Mouse (Mus musculus) adrenal gland, postnatal 36 days (tissue): ENCODE results near the gene Syde1. TPM values are rescaled to one million over a fixed set of nuclear protein-coding genes. Genes with fewer than 3 reads are reported as not detected.

Source experiments
- DNase-seq, 2 experiments: peaks; one replicate each; pipeline ENCODE4 v3.0.0; 2021; ENCODE audit warnings: mixed read lengths in 1 of 2
- total RNA-seq, 2 experiments: library from RNA; stranded (reverse); gene quantifications; 2 replicates each; pipeline ENCODE4 v1.2.3; 2021

Gene Syde1
- total RNA-seq, 2 experiments from 2014 or later: 39.0 to 49.0 TPM

DNA sequence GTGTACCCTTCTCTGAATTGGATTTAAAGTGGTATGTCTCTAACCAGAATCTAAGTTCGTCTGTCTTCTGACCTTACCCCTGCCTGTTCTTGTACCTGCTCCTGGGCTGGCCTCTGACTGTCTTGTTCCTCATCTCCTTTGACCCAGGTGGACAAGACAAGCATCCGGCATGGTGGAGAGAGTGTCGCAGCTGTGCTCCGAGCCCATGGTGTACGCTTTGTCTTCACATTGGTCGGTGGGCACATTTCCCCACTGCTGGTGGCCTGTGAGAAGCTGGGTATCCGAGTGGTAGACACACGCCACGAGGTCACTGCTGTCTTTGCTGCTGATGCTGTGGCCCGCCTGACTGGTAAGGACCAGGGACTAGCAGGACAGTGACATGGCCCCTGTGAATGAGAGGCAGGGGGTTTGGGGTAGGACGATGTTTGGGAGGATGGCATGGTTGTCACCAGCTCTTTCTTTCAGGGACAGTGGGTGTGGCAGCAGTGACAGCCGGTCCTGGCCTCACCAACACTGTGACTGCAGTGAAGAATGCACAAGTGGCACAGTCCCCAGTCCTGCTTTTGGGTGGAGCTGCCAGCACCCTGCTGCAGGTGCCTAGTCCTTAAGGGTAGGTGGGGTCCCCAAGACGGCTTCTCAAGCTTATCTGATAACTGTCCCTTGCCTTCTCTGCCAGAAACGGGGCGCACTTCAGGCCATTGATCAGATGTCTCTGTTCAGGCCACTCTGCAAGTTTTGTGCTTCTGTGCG, 15.2 kb downstream of the Syde1 start:
- no peak for DNase-seq

DNA sequence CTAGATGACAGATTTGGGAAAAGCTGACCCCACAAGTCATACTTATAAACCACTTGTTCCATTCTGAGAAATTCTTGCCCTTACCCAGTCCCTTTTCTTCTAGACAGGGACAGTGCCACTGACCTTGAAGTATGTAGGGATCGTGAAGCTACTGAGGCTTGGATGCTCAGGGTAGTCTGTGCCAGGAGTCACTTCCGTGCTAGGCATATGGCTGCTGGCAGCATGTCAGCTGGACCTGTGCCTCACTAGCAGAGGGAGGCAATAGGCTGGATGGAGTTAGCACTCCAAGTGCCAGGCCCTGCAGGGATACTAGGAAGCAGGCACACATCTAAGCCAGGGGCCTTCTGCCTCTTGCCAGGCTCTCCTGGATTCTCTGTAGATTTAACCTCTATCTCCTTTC, 16.1 kb downstream of the Syde1 start:
- DNase-seq: peak; percentile 53 to 72

DNA sequence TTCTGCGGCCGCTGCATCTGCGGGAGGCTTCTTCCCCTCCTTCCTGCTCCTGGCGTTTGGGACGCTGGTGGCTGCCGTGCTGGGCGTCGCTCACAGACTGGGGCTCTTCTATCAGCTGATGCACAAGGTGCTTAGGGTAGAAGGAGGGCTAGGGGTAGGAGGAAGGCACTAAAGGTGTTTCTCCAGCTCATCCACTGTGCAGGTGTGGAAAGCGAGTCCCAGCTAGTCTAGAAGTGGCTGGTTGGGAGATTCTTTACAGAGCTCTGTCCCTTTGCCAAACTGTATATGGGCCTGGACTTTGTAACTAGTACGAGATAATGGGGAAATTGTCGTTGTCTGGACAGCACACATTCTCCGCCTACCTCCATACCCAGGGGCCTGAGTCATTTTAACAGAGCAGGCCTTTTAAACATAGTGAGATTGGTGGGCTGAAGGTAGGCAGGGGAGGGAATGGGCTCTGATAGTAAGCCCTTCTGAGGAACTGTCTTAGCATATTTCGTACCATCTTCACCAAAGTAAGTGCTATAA, 16.6 kb downstream of the Syde1 start:
- peak in 1 of 2 experiments; percentile 15 for DNase-seq

DNA sequence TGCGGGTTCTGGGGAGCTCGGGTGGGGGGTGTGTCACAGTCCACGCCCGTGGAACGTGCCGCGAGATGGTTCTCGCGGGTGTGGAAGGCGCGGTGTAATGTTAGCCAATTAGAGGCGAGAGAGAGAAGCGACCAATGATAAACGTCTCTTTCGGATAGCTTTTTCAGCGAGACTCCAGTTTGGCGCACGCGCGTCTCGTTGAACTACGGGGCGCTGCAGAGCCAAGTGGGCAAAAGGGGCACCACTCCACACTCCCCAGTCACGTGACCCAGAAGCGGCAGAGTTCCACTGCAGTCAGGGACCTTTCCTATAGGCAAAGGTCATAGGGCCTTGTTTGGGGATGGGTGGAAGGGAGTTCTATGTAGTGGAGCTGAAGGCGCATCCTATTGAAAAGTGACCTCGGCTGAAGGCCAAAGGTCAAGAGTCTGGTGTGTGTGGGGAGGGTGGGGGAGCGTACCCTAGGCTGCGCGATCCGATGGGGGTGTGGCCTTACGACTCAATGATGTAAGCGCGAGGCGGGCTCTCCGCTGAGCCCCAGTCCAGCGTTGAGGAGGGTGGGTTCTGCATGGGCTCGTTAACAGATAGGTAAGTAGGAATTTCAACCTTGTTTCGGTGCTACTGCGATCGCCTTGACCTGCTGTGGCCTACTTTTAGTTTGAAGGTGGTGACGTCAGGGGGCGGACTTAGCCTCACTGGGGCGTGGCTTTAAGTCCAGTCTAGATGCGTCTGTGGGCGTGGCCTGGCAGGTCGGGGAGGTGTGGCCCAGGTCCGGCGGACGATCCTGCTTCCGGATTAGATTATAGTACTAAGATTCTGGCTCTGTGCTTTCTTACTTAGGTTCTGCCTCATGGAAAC, 17.3 kb downstream of the Syde1 start, which contains the start of gene Ilvbl:
Gene Ilvbl, plus strand, starts transcription at position 97 of the 855 bp plus-strand sequence.
- peak; percentile 96 for DNase-seq

DNA sequence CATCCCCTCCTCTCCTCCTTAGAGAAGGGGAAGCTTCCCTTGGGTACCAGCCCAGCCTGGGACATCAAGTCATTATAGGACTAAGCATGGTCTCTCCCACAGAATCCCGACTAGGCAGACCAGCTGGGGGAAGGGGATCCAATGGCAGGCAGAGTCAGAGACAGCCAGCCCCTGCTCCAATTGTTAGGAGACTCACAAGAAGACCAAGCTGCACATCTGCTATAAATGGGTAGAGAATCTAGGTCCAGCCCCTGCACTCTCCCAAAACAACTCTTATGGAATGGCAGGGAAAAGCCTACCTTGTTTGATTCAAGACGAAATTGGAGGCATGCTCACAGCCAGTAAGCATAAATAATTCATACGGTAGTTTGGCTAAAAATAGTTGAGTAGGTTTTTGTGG, 18.5 kb downstream of the Syde1 start:
- no peak for DNase-seq

DNA sequence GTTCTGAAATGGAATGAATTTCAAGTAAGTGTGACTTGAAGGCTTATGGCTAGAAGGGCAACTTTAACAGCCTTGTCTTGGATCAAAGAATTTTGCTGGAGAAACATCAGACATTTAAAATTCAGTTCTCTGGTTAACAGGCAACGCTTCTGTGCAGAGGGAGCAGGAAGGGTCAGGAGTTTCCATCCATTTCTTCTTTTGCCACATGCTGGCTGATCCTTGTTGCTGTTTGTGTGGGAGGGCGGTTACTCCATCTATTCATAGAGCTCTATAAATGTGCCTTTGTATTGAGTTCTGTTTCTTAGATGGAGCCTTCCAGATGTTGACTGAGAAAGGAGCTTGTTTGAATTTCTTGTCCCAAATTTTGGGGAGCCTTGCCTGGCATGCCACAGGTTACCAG, 20.9 kb downstream of the Syde1 start:
- no peak for DNase-seq

DNA sequence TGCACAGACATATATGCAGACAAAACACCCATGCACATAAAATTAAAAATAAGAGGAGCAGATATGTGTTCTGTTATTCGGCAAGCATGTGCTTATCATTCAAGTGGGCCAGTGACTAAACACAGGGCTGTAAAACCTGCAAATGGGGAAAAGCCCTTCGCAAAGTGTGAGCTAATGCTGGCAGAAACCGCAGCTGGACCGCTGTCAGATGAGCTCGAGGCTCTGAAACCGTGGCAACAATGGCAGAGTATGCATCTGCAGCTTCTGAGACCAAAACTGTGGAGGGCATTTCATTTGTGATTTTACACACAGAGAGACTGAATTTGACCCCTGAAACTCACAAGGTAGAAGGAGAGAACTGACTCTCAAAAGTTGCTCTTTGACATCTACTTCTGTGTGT, 21.3 kb downstream of the Syde1 start:
- DNase-seq: no peak

DNA sequence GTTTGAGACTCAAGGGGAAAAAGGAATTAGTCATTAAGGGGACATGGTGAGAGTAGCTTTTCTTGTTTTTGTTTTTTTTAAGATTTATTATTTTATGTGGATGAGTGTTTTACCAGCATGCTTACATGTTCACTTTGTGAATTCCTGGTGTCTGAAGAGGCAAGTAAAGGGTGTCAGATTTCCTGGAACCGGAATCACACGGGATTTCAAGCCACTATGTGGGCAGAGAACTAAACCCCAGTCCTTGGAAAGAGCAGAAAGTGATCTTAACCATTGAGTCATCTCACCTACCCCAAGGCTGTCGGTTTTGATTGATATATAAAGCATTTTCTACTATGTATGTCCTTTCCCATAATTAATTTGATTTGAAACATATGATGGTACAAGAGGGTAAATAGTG, 22.1 kb downstream of the Syde1 start:
- DNase-seq: no peak

DNA sequence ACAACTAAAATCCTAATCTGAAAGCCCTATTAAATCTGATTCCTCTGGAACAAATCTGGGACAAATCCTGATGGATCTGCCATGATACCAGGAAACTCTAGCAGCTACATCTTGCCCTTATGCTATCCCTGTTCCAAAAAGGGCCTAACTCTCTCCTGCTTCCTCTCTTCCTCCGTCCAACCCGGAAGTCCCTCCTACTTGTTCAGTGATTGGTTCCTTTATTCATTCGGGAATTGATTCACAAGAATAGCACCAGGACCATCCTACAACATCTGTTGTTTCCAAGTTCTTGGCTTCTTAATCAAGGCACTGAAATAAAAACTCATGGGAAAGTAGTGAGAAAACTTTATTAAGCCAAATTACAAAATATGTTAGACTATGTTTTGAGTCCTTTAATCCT, 22.6 kb downstream of the Syde1 start:
- no peak for DNase-seq

DNA sequence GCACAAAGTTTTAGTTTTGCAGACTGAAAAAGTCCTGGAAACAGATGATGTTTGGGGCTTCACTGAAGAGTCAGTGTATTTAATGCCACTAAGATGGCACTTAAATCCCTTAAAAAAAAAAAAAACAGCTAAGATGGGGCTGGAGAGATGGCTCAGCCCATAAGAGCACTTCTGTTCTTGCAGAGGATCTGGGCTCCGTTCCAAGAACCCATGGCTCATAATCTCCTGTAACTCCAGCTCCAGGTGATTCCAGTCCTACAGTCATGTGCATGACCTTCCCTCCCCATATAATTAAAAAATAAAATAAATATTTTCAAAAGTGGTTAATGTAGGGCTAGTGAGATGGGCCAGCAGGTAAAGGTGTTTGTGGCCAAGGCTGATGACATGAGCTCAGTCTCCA, 26.7 kb downstream of the Syde1 start:
- DNase-seq: no peak

DNA sequence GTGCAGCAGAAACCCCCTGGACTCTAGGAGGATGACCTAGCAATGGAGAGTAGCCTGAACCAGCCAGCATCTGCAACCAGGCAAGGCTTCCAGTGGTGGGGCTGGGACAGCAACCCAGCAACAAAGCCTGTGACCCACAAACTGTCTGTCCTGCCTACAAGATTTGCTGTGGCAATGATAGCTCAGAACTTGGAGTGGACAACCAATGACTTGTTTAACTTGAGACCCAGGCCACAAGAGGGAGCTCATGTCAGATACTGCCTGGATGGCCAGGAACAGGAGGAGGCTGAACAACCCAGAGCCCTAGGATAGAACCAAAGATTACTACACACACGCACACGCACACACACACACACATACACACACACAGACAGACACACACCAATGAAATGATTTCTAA, 50.8 kb downstream of the Syde1 start:
- DNase-seq: peak; percentile 28 to 50

Other genes starting within 250 kb of the Syde1 start
- 100 to 1,000 TPM; 293 to 406 TPM for gene Agpat3, start 239.5 kb downstream of the Syde1 start, total RNA-seq
- 100 to 1,000 TPM; 243 to 258 TPM for gene Rrp1, start 178.9 kb downstream of the Syde1 start, total RNA-seq
- 100 to 1,000 TPM; 268 to 380 TPM for gene Cstb, start 166.3 kb downstream of the Syde1 start, total RNA-seq
- 10 to 100 TPM; 26.4 to 27.3 TPM for gene Pdxk, start 127.0 kb downstream of the Syde1 start, total RNA-seq
- gene Olfr1358, start 74.5 kb downstream of the Syde1 start, total RNA-seq: not detected
- gene Ilvbl, start 17.6 kb downstream of the Syde1 start, total RNA-seq: 10 to 100 TPM; 51.0 to 62.0 TPM
- not detected for gene Olfr1357, start 26.1 kb upstream of the Syde1 start, total RNA-seq
- gene Casp14, start 126.3 kb upstream of the Syde1 start, total RNA-seq: not detected
- not detected for gene Ccdc105, start 161.1 kb upstream of the Syde1 start, total RNA-seq
- gene Slc1a6, start 188.5 kb upstream of the Syde1 start, total RNA-seq: not detected